Mouse (Mus musculus) olfactory bulb, adult 2 months (tissue): Measurements from ENCODE around the gene Ift22.

Source experiments
- CTCF ChIP-seq: fragments of 200-500 bp; IDR thresholded peaks from 2 replicates; pipeline ENCODE4 v1.5.1; 2012; ENCODE audit warnings: low read depth, mild to moderate bottlenecking, low read length, moderate library complexity; ENCODE audit not compliant: insufficient read depth
- POLR2A ChIP-seq: fragments of 200-500 bp; IDR thresholded peaks from 2 replicates; pipeline ENCODE4 v1.6.1; 2012; ENCODE audit warnings: mild to moderate bottlenecking, low read depth, low read length, moderate library complexity; ENCODE audit not compliant: insufficient read depth

GRCm38 (mm10) chr5:136943382-136943781 is 35.4 kb downstream of the Ift22 start:
- TF ChIP-seq POLR2A (no peak), CTCF (no peak)
